Mouse (Mus musculus) ovary, adult 18-20 months (tissue): ENCODE data around the gene Selplg.
"Not testable (repeated sequence)": the region's sequence is repeated elsewhere in the genome, so short reads cannot be mapped to it uniquely, and the experiment has no call there.

Experiments
- DNase-seq: peaks from one replicate; pipeline ENCODE4 v3.0.0; 2022; ENCODE audit warnings: low spot score, mixed read lengths

Gene Selplg

GRCm38 (mm10) chr5:113825558-113825957, 6.9 kb downstream of the Selplg start:
- DNase-seq: no peak

GRCm38 (mm10) chr5:113824228-113824627, 8.2 kb downstream of the Selplg start:
- DNase-seq: no peak

- no peak for DNase-seq
These were observed 13.9 kb downstream of the Selplg start for GRCm38 (mm10) chr5:113818572-113818971.

- DNase-seq: peak; percentile 27
These were observed 16.7 kb downstream of the Selplg start for GRCm38 (mm10) chr5:113815638-113816152.

DNA sequence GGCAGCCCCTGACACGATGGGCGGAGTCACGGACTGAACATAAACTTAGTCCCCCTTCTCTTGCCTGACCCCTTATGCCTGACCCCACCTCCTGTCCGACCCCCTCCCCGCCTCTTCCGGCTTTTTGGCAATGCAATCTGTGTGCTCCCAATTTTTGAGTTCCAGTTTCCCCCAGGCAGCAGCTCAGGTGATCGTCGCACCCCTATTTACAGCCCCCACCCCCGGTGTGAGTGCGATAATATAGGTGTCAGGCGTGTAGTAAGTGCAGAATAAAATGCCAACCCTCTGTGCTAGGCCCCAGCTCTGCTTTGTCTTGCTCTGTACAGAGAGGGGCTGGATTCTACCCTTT, 17.4 kb downstream of the Selplg start:
- DNase-seq: no peak

GRCm38 (mm10) chr5:113814111-113815040, 18.1 kb downstream of the Selplg start:
- DNase-seq: no peak

DNA sequence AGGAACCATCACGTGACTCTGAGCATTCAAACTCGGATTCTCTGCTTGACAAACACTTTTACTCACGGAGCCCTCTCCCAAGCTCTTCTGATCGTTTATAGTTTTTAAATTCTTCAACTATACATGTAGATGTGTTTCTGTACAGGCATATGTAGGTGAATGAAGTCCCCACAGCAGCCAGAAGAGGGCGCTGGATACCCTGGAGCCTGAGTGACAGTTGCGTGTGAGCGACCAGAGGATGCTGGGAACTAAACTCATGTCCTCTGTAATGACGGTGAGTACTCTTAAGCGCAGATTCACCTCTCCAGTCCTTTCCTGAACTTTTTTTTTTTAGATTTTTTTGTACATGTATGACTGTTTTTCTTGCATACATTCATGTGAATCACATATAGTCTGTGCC, 18.8 kb downstream of the Selplg start:
- DNase-seq: no peak

DNA sequence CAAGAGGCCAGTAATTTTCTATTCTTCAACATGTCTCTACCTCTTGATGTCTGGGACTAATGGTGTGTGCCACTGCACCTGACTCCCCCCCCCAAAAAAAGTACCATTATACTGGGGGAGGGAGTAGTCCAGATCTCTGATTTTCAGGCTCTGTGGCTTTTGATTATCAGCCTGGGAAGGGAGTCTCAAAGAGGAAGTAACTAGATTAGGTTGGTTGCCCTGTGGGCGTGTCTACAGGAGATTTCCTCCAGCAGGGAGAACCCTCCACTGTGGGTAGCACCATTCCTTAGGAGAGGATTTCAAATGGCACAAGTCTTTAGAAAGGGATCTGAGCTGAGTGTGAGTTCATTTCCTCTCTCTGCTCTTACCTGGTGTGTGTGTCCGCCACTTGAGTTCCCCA, 19.8 kb downstream of the Selplg start:
- DNase-seq: no peak

DNA sequence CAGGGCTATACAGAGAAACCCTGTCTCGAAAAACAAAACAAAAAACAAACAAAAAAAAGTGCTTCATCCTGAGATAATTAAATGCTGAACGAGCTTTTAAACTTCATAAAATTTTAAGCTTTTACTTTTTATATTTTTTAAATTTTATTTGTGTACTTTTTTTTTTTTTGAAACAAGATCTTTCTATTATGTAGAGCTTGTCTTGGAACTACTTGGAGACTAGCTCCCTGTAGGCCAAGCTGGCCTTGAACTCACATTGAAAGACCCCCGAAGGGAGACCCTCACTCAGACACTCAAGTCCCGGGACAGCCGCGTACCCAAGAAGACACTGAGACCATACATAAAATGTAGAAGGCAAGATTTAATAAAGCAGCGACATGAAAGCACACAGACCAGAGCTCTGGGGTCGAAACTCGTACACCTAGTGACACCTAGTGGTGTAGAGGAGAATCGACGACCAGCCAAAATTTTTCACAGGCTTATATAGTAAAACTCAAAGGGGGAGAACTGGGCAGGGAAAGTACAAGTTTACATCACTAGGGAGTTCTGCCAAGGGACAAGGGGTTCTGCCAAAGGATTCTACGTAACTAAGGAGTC, 20.5 kb downstream of the Selplg start:
- DNase-seq: not testable (repeated sequence)

DNA sequence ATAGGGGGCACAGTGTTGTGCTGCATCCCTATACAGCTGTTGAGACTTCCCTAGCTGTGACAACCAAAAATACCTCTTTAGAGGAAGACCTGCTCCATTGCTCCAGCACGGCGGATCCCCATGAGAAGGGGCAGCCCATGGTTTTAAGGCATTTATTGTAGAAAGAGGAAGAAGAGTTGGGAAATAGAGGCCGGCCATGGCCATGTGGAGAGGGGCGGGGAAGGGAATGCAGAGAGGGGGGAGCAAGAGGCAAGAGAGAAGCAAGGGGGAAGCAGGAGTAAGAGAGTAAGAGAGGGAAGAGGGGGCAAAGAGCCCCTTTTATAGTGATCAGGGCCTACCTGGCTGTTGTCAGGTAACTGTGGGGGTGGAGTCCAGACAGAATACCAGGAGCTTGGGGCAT, 22.3 kb downstream of the Selplg start:
- no peak for DNase-seq

GRCm38 (mm10) chr5:113808177-113808576, 24.3 kb downstream of the Selplg start:
- DNase-seq: no peak

GRCm38 (mm10) chr5:113807712-113808111, 24.7 kb downstream of the Selplg start:
- no peak for DNase-seq

DNA sequence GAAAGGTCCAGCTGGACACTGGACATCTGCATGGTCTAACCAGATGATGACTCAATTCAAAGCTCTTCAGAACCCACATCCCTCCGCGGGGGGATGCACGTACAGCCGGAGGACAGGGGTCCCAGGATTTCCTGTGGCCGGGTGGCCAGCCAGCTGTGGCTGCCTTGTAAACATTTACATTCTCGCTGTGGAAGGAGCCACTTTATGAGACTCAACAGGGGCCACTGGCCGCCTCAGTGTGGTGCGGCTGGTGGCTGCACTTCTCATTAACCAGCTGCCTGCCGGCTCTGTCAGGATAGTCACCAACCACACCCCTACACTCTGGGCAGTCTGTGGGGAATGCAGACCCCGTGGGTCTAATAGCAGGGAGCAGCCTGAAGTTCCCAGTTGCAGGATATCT, 26.0 kb downstream of the Selplg start:
- no peak for DNase-seq

GRCm38 (mm10) chr5:113805301-113805700, 27.1 kb downstream of the Selplg start:
- DNase-seq: no peak

DNA sequence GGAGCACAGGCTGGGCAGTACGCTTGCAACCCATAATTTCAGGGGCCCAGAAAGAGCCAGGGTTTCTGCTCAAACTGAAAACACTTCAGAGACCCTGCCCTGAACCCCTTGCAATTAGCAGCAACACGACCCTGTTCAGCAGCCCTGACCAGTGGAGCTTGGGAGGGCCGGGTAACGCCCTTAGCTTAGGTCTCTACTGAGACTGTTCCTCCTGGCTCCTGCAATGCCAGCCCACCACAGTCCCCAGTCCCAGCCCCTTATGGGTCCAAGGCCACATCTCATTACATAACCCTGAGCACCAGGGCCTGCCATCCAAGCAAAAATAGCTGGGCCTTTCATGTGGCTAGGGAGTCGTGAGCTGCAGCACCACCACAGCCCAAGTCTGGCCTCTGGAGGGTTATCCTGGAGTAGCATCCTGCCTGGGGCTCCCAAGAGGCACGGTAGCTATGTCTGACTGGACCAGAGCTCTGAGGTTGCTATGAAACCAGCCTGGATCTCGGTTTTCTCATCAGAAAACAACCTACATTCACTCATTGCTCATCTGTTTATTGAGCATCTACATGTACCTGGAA, 28.0 kb downstream of the Selplg start:
- no peak for DNase-seq

- DNase-seq: no peak
These were observed 32.2 kb downstream of the Selplg start, which contains the start of gene Tmem119 for GRCm38 (mm10) chr5:113800280-113800679. Gene Tmem119, minus strand, starts transcription at chr5:113800516.

DNA sequence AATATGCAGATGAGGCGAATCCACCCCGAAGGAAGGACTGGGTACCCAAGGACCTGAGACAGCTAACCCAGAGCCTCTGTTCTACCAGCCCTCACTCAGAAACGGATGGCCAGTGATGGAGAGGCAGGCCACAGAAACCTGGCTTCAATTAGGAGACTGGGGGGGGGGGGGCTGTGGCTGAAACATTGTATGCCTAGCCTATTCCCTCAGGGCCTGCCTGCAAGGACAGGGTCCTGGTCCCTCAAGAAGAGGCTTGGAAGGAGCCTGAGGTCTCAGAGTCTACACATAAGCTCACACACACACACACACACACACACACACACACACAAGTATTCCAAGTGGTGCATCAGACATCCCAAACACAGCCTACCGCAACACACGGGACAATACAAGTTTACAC, 32.8 kb downstream of the Selplg start:
- no peak for DNase-seq

- DNase-seq: no peak
These were observed 33.9 kb downstream of the Selplg start for GRCm38 (mm10) chr5:113798525-113798924.

GRCm38 (mm10) chr5:113797149-113797882, 35.1 kb downstream of the Selplg start:
- no peak for DNase-seq

GRCm38 (mm10) chr5:113796401-113797148, 35.9 kb downstream of the Selplg start:
- no peak for DNase-seq
